Mouse (Mus musculus): ENCODE data around the gene Trim50.
"Not testable (repeated sequence)": the region's sequence is repeated elsewhere in the genome, so short reads cannot be mapped to it uniquely, and the experiment has no call there.

- TF ChIP-seq POLR2A (IDR thresholded peaks at IDR 0.05; ENCODE audit: extremely low read depth, insufficient read depth, low read length); CTCF (IDR thresholded peaks at IDR 0.05; ENCODE audit: low read depth, low read length): not testable (repeated sequence)
Observed at GRCm38 (mm10) chr5:135369196-135369595, 16.1 kb downstream of the Trim50 start.
